Mouse (Mus musculus) 3T3-L1 (cell line): ENCODE measurements around the gene Usf3.

Experiments used
- DNase-seq: peaks from one replicate; pipeline ENCODE4 v3.0.0-alpha.2; 2015; ENCODE audit warnings: low read depth, low spot score

Gene Usf3

GRCm38 (mm10) chr16:44173155-44173941 is at the start of gene Usf3:
Usf3 (plus strand) TSS chr16:44173246.
- peak; percentile 49 for DNase-seq

- peak; percentile 39 for DNase-seq
These were observed 49.3 kb upstream of the Usf3 start for GRCm38 (mm10) chr16:44123786-44124185.

GRCm38 (mm10) chr16:44124713-44125112 is 48.3 kb upstream of the Usf3 start:
- no peak for DNase-seq

GRCm38 (mm10) chr16:44125436-44125835 is 47.6 kb upstream of the Usf3 start:
- no peak for DNase-seq

GRCm38 (mm10) chr16:44126437-44126836 is 46.6 kb upstream of the Usf3 start:
- DNase-seq = no peak

- DNase-seq = no peak
These were observed 40.7 kb upstream of the Usf3 start for GRCm38 (mm10) chr16:44132300-44132699.

GRCm38 (mm10) chr16:44133187-44133586 is 39.9 kb upstream of the Usf3 start:
- no peak for DNase-seq

- DNase-seq = peak; percentile 81
These were observed 36.5 kb upstream of the Usf3 start for GRCm38 (mm10) chr16:44136511-44137021.

- peak; percentile 41 for DNase-seq
These were observed 34.6 kb upstream of the Usf3 start for GRCm38 (mm10) chr16:44138377-44138978.

- DNase-seq = peak; percentile 97
These were observed 34.0 kb upstream of the Usf3 start for GRCm38 (mm10) chr16:44138979-44139535.

GRCm38 (mm10) chr16:44139536-44140185 is 33.4 kb upstream of the Usf3 start, which contains the start of the genes Atp6v1a and Naa50:
Atp6v1a (minus strand) TSS chr16:44139705.
Naa50 (plus strand) TSS chr16:44139830.
- DNase-seq = peak; percentile 94

GRCm38 (mm10) chr16:44140186-44140787 is 32.8 kb upstream of the Usf3 start:
- DNase-seq = peak; percentile 97

- peak; percentile 45 for DNase-seq
These were observed 31.6 kb upstream of the Usf3 start for GRCm38 (mm10) chr16:44141483-44141882.

- DNase-seq = peak; percentile 41
These were observed 23.9 kb upstream of the Usf3 start for GRCm38 (mm10) chr16:44149002-44149767.

GRCm38 (mm10) chr16:44154497-44155057 is 18.5 kb upstream of the Usf3 start:
- no peak for DNase-seq

- no peak for DNase-seq
These were observed 13.7 kb upstream of the Usf3 start for GRCm38 (mm10) chr16:44159325-44159724.

GRCm38 (mm10) chr16:44163831-44164230 is 9.2 kb upstream of the Usf3 start:
- no peak for DNase-seq

GRCm38 (mm10) chr16:44165182-44165581 is 7.9 kb upstream of the Usf3 start:
- DNase-seq = peak; percentile 55

- no peak for DNase-seq
These were observed 4.1 kb upstream of the Usf3 start for GRCm38 (mm10) chr16:44168990-44169389.
